Mouse (Mus musculus): ENCODE results near the gene Polr2e. TPM values are rescaled to one million over a fixed set of nuclear protein-coding genes. Genes with fewer than 3 reads are reported as not detected.
"Not testable (repeated sequence)": the region's sequence is repeated elsewhere in the genome, so short reads cannot be mapped to it uniquely, and the experiment has no call there.

Polr2e gene
- polyA plus RNA-seq, 1 experiment, result 226 TPM

GRCm38 (mm10) chr10:80050244-80050643, 10.6 kb upstream of the Polr2e start:
- H3K4me3 ChIP-seq (ENCODE audit: control insufficient read depth, insufficient read depth, low read length), result no peak overlapping the region
- 81% methylated on average over 6 of the region's 6 CpGs for whole genome bisulfite sequencing
- H3K4me1 ChIP-seq (replicated peaks; ENCODE audit: control insufficient read depth, insufficient read depth, low read length), result peaks cover 32% of the 10 kb centered on the region
- no peak overlapping the region for H3K27ac ChIP-seq (ENCODE audit: control insufficient read depth, insufficient read depth, low read length)
- H3K36me3 ChIP-seq (ENCODE audit: control insufficient read depth, insufficient read depth, low read length), result no peaks in the 10 kb centered on the region
- no peak for TF ChIP-seq CTCF (IDR thresholded peaks at IDR 0.05; ENCODE audit: borderline replicate concordance, control insufficient read depth, extremely low read depth, insufficient read depth, low read length, poor library complexity)
- no peak for TF ChIP-seq POLR2A (IDR thresholded peaks at IDR 0.05; ENCODE audit: control insufficient read depth, extremely low read depth, insufficient read depth, low read length, poor library complexity)
- no peaks in the 10 kb centered on the region for H3K27me3 ChIP-seq (ENCODE audit: control insufficient read depth, insufficient read depth, low read length)
- no peak for DNase-seq

DNA sequence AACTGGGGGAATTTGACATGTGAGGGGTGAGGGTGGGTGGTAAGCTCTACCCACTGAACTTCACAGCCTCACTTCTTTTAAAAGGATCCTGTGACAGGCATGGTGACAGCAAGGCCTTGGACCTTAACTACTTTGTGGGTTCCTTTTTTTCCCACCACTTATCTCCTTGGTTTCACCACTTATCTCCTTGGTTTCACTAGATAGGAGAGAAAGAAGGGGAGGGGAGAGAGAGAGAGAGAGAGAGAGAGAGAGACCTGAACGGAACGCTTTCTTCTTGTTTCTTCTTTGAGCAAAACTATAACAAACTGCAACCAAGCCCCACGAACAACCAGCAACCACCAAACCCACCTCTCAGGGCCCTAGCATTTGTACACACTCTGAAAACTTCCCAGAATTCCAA, 9.2 kb upstream of the Polr2e start:
- H3K27ac ChIP-seq (ENCODE audit: control insufficient read depth, insufficient read depth, low read length), result no peak overlapping the region

GRCm38 (mm10) chr10:80048396-80048795, 8.8 kb upstream of the Polr2e start:
- Histone ChIP-seq H3K36me3 (ENCODE audit: control insufficient read depth, insufficient read depth, low read length) (no peaks in the 10 kb centered on the region), H3K4me1 (replicated peaks; ENCODE audit: control insufficient read depth, insufficient read depth, low read length) (peaks cover 22% of the 10 kb centered on the region), H3K27me3 (ENCODE audit: control insufficient read depth, insufficient read depth, low read length) (no peaks in the 10 kb centered on the region), H3K27ac (ENCODE audit: control insufficient read depth, insufficient read depth, low read length) (no peak overlapping the region), H3K4me3 (ENCODE audit: control insufficient read depth, insufficient read depth, low read length) (no peak overlapping the region)
- WGBS, result 94% methylated on average over 5 of the region's 5 CpGs
- no peak for DNase-seq
- TF ChIP-seq CTCF (IDR thresholded peaks at IDR 0.05; ENCODE audit: borderline replicate concordance, control insufficient read depth, extremely low read depth, insufficient read depth, low read length, poor library complexity), result no peak
- no peak for TF ChIP-seq POLR2A (IDR thresholded peaks at IDR 0.05; ENCODE audit: control insufficient read depth, extremely low read depth, insufficient read depth, low read length, poor library complexity)

More for the DNA sequence above, 9.2 kb upstream of the Polr2e start:
- H3K27me3 ChIP-seq (ENCODE audit: control insufficient read depth, insufficient read depth, low read length), result no peaks in the 10 kb centered on the region
- DNase-seq, result no peak
- peaks cover 22% of the 10 kb centered on the region for H3K4me1 ChIP-seq (replicated peaks; ENCODE audit: control insufficient read depth, insufficient read depth, low read length)
- no peak overlapping the region for H3K4me3 ChIP-seq (ENCODE audit: control insufficient read depth, insufficient read depth, low read length)
- H3K36me3 ChIP-seq (ENCODE audit: control insufficient read depth, insufficient read depth, low read length), result no peaks in the 10 kb centered on the region
- WGBS, result 91% methylated on average over 3 of the region's 3 CpGs
- TF ChIP-seq CTCF (IDR thresholded peaks at IDR 0.05; ENCODE audit: borderline replicate concordance, control insufficient read depth, extremely low read depth, insufficient read depth, low read length, poor library complexity), result no peak
- TF ChIP-seq POLR2A (IDR thresholded peaks at IDR 0.05; ENCODE audit: control insufficient read depth, extremely low read depth, insufficient read depth, low read length, poor library complexity), result no peak

- no peak within 1 kb of the TSS for H3K27ac ChIP-seq (ENCODE audit: control insufficient read depth, insufficient read depth, low read length)
- H3K4me3 ChIP-seq (ENCODE audit: control insufficient read depth, insufficient read depth, low read length), result no peak within 1 kb of the TSS
- TF ChIP-seq POLR2A (IDR thresholded peaks at IDR 0.05; ENCODE audit: control insufficient read depth, extremely low read depth, insufficient read depth, low read length, poor library complexity) (no peak), CTCF (IDR thresholded peaks at IDR 0.05; ENCODE audit: borderline replicate concordance, control insufficient read depth, extremely low read depth, insufficient read depth, low read length, poor library complexity) (no peak)
Measured at GRCm38 (mm10) chr10:80047041-80047565, 7.5 kb upstream of the Polr2e start, which contains the start of gene Gpx4. Gene Gpx4, plus strand, starts transcription at chr10:80047166.

GRCm38 (mm10) chr10:80045766-80046165, 6.2 kb upstream of the Polr2e start:
- H3K4me1 ChIP-seq (replicated peaks; ENCODE audit: control insufficient read depth, insufficient read depth, low read length), result no peaks in the 10 kb centered on the region; the same call in 1 of the 2 replicates
- no peak for TF ChIP-seq POLR2A (IDR thresholded peaks at IDR 0.05; ENCODE audit: control insufficient read depth, extremely low read depth, insufficient read depth, low read length, poor library complexity)
- TF ChIP-seq CTCF (IDR thresholded peaks at IDR 0.05; ENCODE audit: borderline replicate concordance, control insufficient read depth, extremely low read depth, insufficient read depth, low read length, poor library complexity), result no peak
- no peak for DNase-seq
- H3K27me3 ChIP-seq (ENCODE audit: control insufficient read depth, insufficient read depth, low read length), result no peaks in the 10 kb centered on the region
- no peak overlapping the region for H3K4me3 ChIP-seq (ENCODE audit: control insufficient read depth, insufficient read depth, low read length)
- WGBS, result 93% methylated on average over 5 of the region's 5 CpGs
- H3K27ac ChIP-seq (ENCODE audit: control insufficient read depth, insufficient read depth, low read length), result no peak overlapping the region
- H3K36me3 ChIP-seq (ENCODE audit: control insufficient read depth, insufficient read depth, low read length), result no peaks in the 10 kb centered on the region

More at GRCm38 (mm10) chr10:80047041-80047565, 7.5 kb upstream of the Polr2e start, which contains the start of gene Gpx4:
- DNase-seq, result no peak
- Histone ChIP-seq H3K27me3 (ENCODE audit: control insufficient read depth, insufficient read depth, low read length) (no peaks in the 10 kb centered on the region), H3K36me3 (ENCODE audit: control insufficient read depth, insufficient read depth, low read length) (no peaks in the 10 kb centered on the region), H3K4me1 (replicated peaks; ENCODE audit: control insufficient read depth, insufficient read depth, low read length) (peaks cover 12% of the 10 kb centered on the region)
- 87% methylated on average over 9 of the region's 9 CpGs for WGBS

DNA sequence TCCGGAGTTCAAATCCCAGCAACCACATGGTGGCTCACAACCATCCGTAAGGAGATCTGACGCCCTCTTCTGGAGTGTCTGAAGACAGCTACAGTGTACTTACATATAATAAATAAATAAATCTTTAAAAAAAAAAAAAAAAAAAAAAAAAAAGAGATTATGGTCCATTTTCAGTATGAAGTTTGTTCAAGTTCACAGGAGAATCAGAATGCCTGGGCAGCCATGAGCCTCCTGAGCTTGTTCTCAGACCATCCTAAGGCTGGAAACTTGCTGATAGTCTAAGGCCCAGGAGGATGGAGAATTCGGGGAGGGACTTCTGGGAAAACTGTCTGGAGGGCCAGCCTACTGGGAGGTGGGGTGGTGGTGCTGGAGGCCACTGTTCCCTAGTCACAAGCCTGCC, 5.8 kb upstream of the Polr2e start:
- H3K27me3 ChIP-seq (ENCODE audit: control insufficient read depth, insufficient read depth, low read length); H3K27ac ChIP-seq (ENCODE audit: control insufficient read depth, insufficient read depth, low read length); DNase-seq; H3K36me3 ChIP-seq (ENCODE audit: control insufficient read depth, insufficient read depth, low read length); H3K4me1 ChIP-seq (replicated peaks; ENCODE audit: control insufficient read depth, insufficient read depth, low read length); H3K4me3 ChIP-seq (ENCODE audit: control insufficient read depth, insufficient read depth, low read length): not testable (repeated sequence)
- WGBS, result 93% methylated on average over 4 of the region's 4 CpGs

GRCm38 (mm10) chr10:80044087-80044486, 4.5 kb upstream of the Polr2e start:
- H3K27me3 ChIP-seq (ENCODE audit: control insufficient read depth, insufficient read depth, low read length), result no peaks in the 10 kb centered on the region
- no peaks in the 10 kb centered on the region; the same call in 1 of the 2 replicates for H3K4me1 ChIP-seq (replicated peaks; ENCODE audit: control insufficient read depth, insufficient read depth, low read length)
- H3K4me3 ChIP-seq (ENCODE audit: control insufficient read depth, insufficient read depth, low read length), result no peak overlapping the region
- no peak overlapping the region for H3K27ac ChIP-seq (ENCODE audit: control insufficient read depth, insufficient read depth, low read length)
- WGBS, result 97% methylated on average over 4 of the region's 4 CpGs
- DNase-seq, result no peak
- TF ChIP-seq CTCF (IDR thresholded peaks at IDR 0.05; ENCODE audit: borderline replicate concordance, control insufficient read depth, extremely low read depth, insufficient read depth, low read length, poor library complexity) (no peak), POLR2A (IDR thresholded peaks at IDR 0.05; ENCODE audit: control insufficient read depth, extremely low read depth, insufficient read depth, low read length, poor library complexity) (no peak)
- H3K36me3 ChIP-seq (ENCODE audit: control insufficient read depth, insufficient read depth, low read length), result no peaks in the 10 kb centered on the region

GRCm38 (mm10) chr10:80041409-80042060, 1.9 kb upstream of the Polr2e start:
- H3K27me3 ChIP-seq (ENCODE audit: control insufficient read depth, insufficient read depth, low read length); H3K36me3 ChIP-seq (ENCODE audit: control insufficient read depth, insufficient read depth, low read length); H3K4me1 ChIP-seq (replicated peaks; ENCODE audit: control insufficient read depth, insufficient read depth, low read length); H3K4me3 ChIP-seq (ENCODE audit: control insufficient read depth, insufficient read depth, low read length); DNase-seq; H3K27ac ChIP-seq (ENCODE audit: control insufficient read depth, insufficient read depth, low read length): not testable (repeated sequence)
- 97% methylated on average over 8 of the region's 8 CpGs for WGBS

All from thymus, adult 2 months (tissue).